Mouse (Mus musculus): Measurements from ENCODE around the gene Ifna2. TPM values are rescaled to one million over a fixed set of nuclear protein-coding genes. Genes with fewer than 3 reads are reported as not detected.

Ifna2 gene
- polyA plus RNA-seq, 1 experiment from 2014 or later: not detected

DNA sequence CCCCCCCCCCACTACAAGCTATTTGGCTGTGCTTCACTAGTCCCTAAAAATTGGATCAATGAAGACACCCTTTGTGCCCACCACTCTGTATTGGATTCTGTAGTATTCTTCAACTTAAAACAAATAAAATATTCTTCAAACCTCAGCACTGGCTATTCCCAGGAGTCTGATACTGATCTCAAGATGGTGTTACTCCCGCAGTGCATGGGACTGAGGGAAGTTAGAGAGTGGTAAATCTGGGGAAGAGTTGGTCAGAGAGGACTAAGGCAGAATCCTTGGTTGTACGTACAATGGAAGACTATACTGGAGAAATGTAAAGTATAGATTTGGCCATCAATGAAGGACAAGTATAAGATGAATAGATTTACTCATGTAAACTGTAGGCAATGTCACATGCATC is 41.2 kb downstream of the Ifna2 start:
- H3K27me3 ChIP-seq: no peaks in the 10 kb centered on the region
- no peaks in the 10 kb centered on the region for H3K4me1 ChIP-seq
- WGBS: 21% methylated on average over 2 of the region's 2 CpGs
- ATAC-seq (ENCODE audit: low FRiP score, low read depth): no peak
- no peaks in the 10 kb centered on the region for H3K36me3 ChIP-seq
- H3K4me2 ChIP-seq (replicated peaks): no peak overlapping the region
- H3K27ac ChIP-seq: no peak overlapping the region
- no peak overlapping the region for H3K4me3 ChIP-seq
- no peak overlapping the region for H3K9ac ChIP-seq
- no peaks in the 10 kb centered on the region for H3K9me3 ChIP-seq

DNA sequence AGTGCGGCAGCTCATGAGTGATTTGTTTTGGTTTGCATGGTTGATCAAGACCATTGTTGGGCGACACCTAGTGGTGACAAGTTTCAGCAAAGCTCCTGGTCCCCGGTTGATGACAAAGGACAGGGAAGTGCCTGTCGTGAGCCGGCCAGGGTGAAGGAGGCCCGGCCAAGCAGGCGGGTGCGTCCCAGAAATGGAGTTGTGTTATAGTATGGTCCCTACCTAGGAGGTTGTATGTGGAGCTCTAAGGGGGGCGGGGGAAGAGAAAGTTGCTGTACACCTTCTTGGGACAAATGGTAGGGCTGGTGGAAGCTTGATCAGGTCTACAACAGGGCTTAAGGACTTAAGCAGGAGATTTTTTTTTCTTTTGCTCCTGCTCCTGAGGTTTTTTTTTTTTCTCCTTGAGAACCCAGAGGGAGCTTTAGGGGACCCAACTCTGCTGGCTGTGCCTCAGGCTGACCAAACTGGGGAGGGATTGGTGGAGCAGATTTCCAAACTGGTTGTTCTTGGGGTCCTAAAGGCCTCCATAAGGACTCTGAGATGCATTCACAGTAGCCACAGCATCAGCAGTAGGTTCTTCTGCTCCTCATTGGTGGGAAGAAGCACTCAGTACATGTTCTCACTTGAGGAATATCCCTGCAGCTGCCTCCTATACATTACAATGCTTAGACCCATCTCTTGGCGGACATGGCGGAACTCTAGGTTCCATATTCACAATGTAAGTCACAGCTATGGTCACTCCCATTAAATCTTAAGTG is 42.5 kb downstream of the Ifna2 start:
- no peaks in the 10 kb centered on the region for H3K4me1 ChIP-seq
- H3K27me3 ChIP-seq: no peaks in the 10 kb centered on the region
- peak overlapping the region; percentile 58 for H3K4me2 ChIP-seq (replicated peaks)
- H3K9me3 ChIP-seq: no peaks in the 10 kb centered on the region
- WGBS: 8% methylated on average over 11 of the region's 11 CpGs
- peak; percentile 92 for ATAC-seq (ENCODE audit: low FRiP score, low read depth)
- no peak overlapping the region for H3K27ac ChIP-seq
- H3K36me3 ChIP-seq: no peaks in the 10 kb centered on the region
- H3K4me3 ChIP-seq: peak overlapping the region; percentile 41
- H3K9ac ChIP-seq: peak overlapping the region; percentile 39; the same call in 1 of the 2 replicates

DNA sequence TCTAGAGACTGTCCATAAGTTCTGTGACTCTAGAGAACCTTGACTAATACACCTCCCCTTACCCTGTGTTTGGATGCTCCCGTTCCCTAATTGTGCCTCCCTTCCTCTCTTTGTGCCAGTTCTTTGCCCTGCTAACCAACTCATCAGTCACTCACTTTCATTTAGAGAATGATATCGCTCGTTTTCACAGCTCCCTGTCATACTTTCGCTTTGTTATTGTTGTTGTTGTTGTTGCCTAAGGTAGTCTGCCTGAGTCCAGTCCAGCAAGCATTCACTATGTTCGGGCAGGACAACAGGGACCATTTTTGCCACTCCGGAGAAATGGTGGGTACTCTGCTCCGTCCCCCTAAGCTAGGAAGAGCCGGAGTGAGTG is 43.0 kb downstream of the Ifna2 start:
- Histone ChIP-seq H3K4me2 (replicated peaks) (peak overlapping the region; percentile 58), H3K9me3 (no peaks in the 10 kb centered on the region), H3K36me3 (no peaks in the 10 kb centered on the region), H3K9ac (peak overlapping the region; percentile 39; the same call in 1 of the 2 replicates), H3K4me3 (peak overlapping the region; percentile 41), H3K27ac (no peak overlapping the region), H3K27me3 (no peaks in the 10 kb centered on the region), H3K4me1 (no peaks in the 10 kb centered on the region)
- ATAC-seq (ENCODE audit: low FRiP score, low read depth): no peak
- 59% methylated on average over 8 of the region's 8 CpGs for WGBS

DNA sequence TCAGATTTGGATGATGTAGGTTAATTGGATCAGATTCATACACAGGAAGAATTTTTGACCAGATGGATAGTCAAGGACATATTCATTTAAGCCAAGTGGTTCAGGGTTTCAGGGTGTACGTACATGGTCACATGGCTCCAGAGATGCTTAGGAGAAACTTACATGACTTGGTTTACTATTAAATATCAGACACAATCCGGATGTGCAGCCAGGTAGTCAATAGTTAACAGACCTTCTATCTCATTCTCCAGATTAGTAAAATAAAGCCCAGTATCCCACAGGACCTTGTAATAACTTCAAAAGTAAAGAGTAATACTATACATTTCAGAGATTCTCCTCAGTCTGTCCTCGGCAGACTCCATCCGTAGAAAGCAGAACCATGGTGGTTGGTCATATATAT is 49.4 kb downstream of the Ifna2 start, which contains the start of gene C87499:
TSS of gene C87499 (minus strand) at position 101 of the 400 bp plus-strand sequence.
- 88% methylated on average over 4 of the region's 4 CpGs for WGBS

More for the DNA sequence above, 49.4 kb downstream of the Ifna2 start, which contains the start of gene C87499:
- H3K4me1 ChIP-seq: no peaks in the 10 kb centered on the region
- no peak within 1 kb of the TSS for H3K4me3 ChIP-seq
- H3K36me3 ChIP-seq: no peaks in the 10 kb centered on the region
- no peak for ATAC-seq (ENCODE audit: low FRiP score, low read depth)
- no peak within 1 kb of the TSS for H3K9ac ChIP-seq
- no peak within 1 kb of the TSS for H3K4me2 ChIP-seq (replicated peaks)
- no peaks in the 10 kb centered on the region for H3K9me3 ChIP-seq
- no peaks in the 10 kb centered on the region for H3K27me3 ChIP-seq
- no peak within 1 kb of the TSS for H3K27ac ChIP-seq

Other genes with a start within 250 kb of the Ifna2 start
- 6.8 TPM in 2 replicates for gene Hacd4, start 245.0 kb downstream of the Ifna2 start, polyA plus RNA-seq (2015; fragmentation: Nextera tagmentation; extraction: Ambion mirVana)
- not detected in 2 replicates for gene Ifnb1, start 161.1 kb downstream of the Ifna2 start, polyA plus RNA-seq (2015; fragmentation: Nextera tagmentation; extraction: Ambion mirVana)
- not detected in 2 replicates for gene Ifna15, start 125.7 kb downstream of the Ifna2 start, polyA plus RNA-seq (2015; fragmentation: Nextera tagmentation; extraction: Ambion mirVana)
- gene Ifna14, start 112.1 kb downstream of the Ifna2 start, polyA plus RNA-seq (2015; fragmentation: Nextera tagmentation; extraction: Ambion mirVana): not detected in 2 replicates
- not detected in 2 replicates for gene Ifna9, start 91.5 kb downstream of the Ifna2 start, polyA plus RNA-seq (2015; fragmentation: Nextera tagmentation; extraction: Ambion mirVana)
- not detected in 2 replicates for gene Ifna12, start 80.5 kb downstream of the Ifna2 start, polyA plus RNA-seq (2015; fragmentation: Nextera tagmentation; extraction: Ambion mirVana)
- gene C87499, start 49.5 kb downstream of the Ifna2 start, polyA plus RNA-seq (2015; fragmentation: Nextera tagmentation; extraction: Ambion mirVana): not detected in 2 replicates
- not detected in 2 replicates for gene Ifna13, start 39.5 kb downstream of the Ifna2 start, polyA plus RNA-seq (2015; fragmentation: Nextera tagmentation; extraction: Ambion mirVana)
- not detected in 2 replicates for gene Ifna16, start 7.0 kb downstream of the Ifna2 start, polyA plus RNA-seq (2015; fragmentation: Nextera tagmentation; extraction: Ambion mirVana)
- not detected in 2 replicates for gene Ifnab, start 7.4 kb upstream of the Ifna2 start, polyA plus RNA-seq (2015; fragmentation: Nextera tagmentation; extraction: Ambion mirVana)
- gene Gm26566, start 37.9 kb upstream of the Ifna2 start, polyA plus RNA-seq (2015; fragmentation: Nextera tagmentation; extraction: Ambion mirVana): 1.0 and 1.1 TPM in 2 replicates
- gene Klhl9, start 38.6 kb upstream of the Ifna2 start, polyA plus RNA-seq (2015; fragmentation: Nextera tagmentation; extraction: Ambion mirVana): 123 and 130 TPM in 2 replicates
- gene Gm13271, start 71.0 kb upstream of the Ifna2 start, polyA plus RNA-seq (2015; fragmentation: Nextera tagmentation; extraction: Ambion mirVana): not detected in 2 replicates
- 0.34 and 0.45 TPM in 2 replicates for gene Gm13283, start 76.2 kb upstream of the Ifna2 start, polyA plus RNA-seq (2015; fragmentation: Nextera tagmentation; extraction: Ambion mirVana)
- gene Gm13290, start 89.9 kb upstream of the Ifna2 start, polyA plus RNA-seq (2015; fragmentation: Nextera tagmentation; extraction: Ambion mirVana): 0.46 and 0.59 TPM in 2 replicates
- gene Gm13289, start 93.0 kb upstream of the Ifna2 start, polyA plus RNA-seq (2015; fragmentation: Nextera tagmentation; extraction: Ambion mirVana): not detected in 2 replicates
- not detected in 2 replicates for gene Gm13272, start 95.9 kb upstream of the Ifna2 start, polyA plus RNA-seq (2015; fragmentation: Nextera tagmentation; extraction: Ambion mirVana)
- gene Ifnz, start 98.2 kb upstream of the Ifna2 start, polyA plus RNA-seq (2015; fragmentation: Nextera tagmentation; extraction: Ambion mirVana): 0.27 and 0.41 TPM in 2 replicates
- gene Gm13276, start 101.8 kb upstream of the Ifna2 start, polyA plus RNA-seq (2015; fragmentation: Nextera tagmentation; extraction: Ambion mirVana): not detected in 2 replicates
- not detected in 2 replicates for gene Gm13277, start 104.7 kb upstream of the Ifna2 start, polyA plus RNA-seq (2015; fragmentation: Nextera tagmentation; extraction: Ambion mirVana)
- gene Gm13278, start 107.6 kb upstream of the Ifna2 start, polyA plus RNA-seq (2015; fragmentation: Nextera tagmentation; extraction: Ambion mirVana): not detected in 2 replicates
- gene Gm13275, start 110.6 kb upstream of the Ifna2 start, polyA plus RNA-seq (2015; fragmentation: Nextera tagmentation; extraction: Ambion mirVana): not detected in 2 replicates
- not detected in 2 replicates for gene Gm13279, start 113.5 kb upstream of the Ifna2 start, polyA plus RNA-seq (2015; fragmentation: Nextera tagmentation; extraction: Ambion mirVana)
- gene Gm13285, start 115.8 kb upstream of the Ifna2 start, polyA plus RNA-seq (2015; fragmentation: Nextera tagmentation; extraction: Ambion mirVana): 0.76 and 1.0 TPM in 2 replicates
- gene Gm13287, start 119.3 kb upstream of the Ifna2 start, polyA plus RNA-seq (2015; fragmentation: Nextera tagmentation; extraction: Ambion mirVana): not detected in 2 replicates
- not detected in 2 replicates for gene Gm13288, start 121.6 kb upstream of the Ifna2 start, polyA plus RNA-seq (2015; fragmentation: Nextera tagmentation; extraction: Ambion mirVana)
- not detected in 2 replicates for gene Ifna7, start 132.3 kb upstream of the Ifna2 start, polyA plus RNA-seq (2015; fragmentation: Nextera tagmentation; extraction: Ambion mirVana)
- not detected in 2 replicates for gene Ifna11, start 136.0 kb upstream of the Ifna2 start, polyA plus RNA-seq (2015; fragmentation: Nextera tagmentation; extraction: Ambion mirVana)
- not detected in 2 replicates for gene Ifna6, start 143.5 kb upstream of the Ifna2 start, polyA plus RNA-seq (2015; fragmentation: Nextera tagmentation; extraction: Ambion mirVana)
- gene Ifna5, start 151.6 kb upstream of the Ifna2 start, polyA plus RNA-seq (2015; fragmentation: Nextera tagmentation; extraction: Ambion mirVana): not detected in 2 replicates
- not detected in 2 replicates for gene Ifna4, start 157.9 kb upstream of the Ifna2 start, polyA plus RNA-seq (2015; fragmentation: Nextera tagmentation; extraction: Ambion mirVana)
- gene Ifna1, start 166.2 kb upstream of the Ifna2 start, polyA plus RNA-seq (2015; fragmentation: Nextera tagmentation; extraction: Ambion mirVana): not detected in 2 replicates
- not detected in 2 replicates for gene Ifne, start 196.3 kb upstream of the Ifna2 start, polyA plus RNA-seq (2015; fragmentation: Nextera tagmentation; extraction: Ambion mirVana)

Data from limb, embryonic 13.5 days (tissue).